Mouse (Mus musculus) MEL (cell line): Measurements from ENCODE around the gene Klk15. TPM values are rescaled to one million over a fixed set of nuclear protein-coding genes. Genes with fewer than 3 reads are reported as not detected.

Source experiments
- DNase-seq: peaks from one replicate; pipeline ENCODE4 v3.0.0; 2011; ENCODE audit warnings: low read depth, low spot score
- H3K27ac ChIP-seq: 2 replicates; pipeline ENCODE4 v1.5.1; 2012; ENCODE audit warnings: low read depth, mild to moderate bottlenecking, control low read depth, low read length, moderate library complexity; ENCODE audit not compliant: control insufficient read depth
- H3K27me3 ChIP-seq, 2 experiments: fragments of 150-350 bp in 1 of 2; sonication (generic) in 1 of 2; 2 replicates each; pipeline ENCODE4 v1.6.1; 2012; ENCODE audit warnings: low read length in 2 of 2, mild to moderate bottlenecking in 2 of 2, improper control_type of control experiment in 1 of 2, moderate library complexity in 1 of 2; ENCODE audit not compliant: insufficient read depth in 2 of 2, control insufficient read depth in 1 of 2
- H3K36me3 ChIP-seq, 2 experiments: 2 replicates each; pipeline ENCODE4 v1.6.1; 2012 to 2014; ENCODE audit warnings: low read length in 2 of 2, improper control_type of control experiment in 1 of 2, inconsistent platforms in 1 of 2, mild to moderate bottlenecking in 1 of 2; ENCODE audit not compliant: insufficient read depth in 2 of 2, control insufficient read depth in 1 of 2
- H3K4me1 ChIP-seq, 2 experiments: fragments of 150-350 bp in 1 of 2; sonication (generic) in 1 of 2; 2 replicates each; pipeline ENCODE4 v1.6.1; 2012; ENCODE audit warnings: low read length in 2 of 2, improper control_type of control experiment in 1 of 2, mild to moderate bottlenecking in 1 of 2; ENCODE audit not compliant: insufficient read depth in 2 of 2, control insufficient read depth in 1 of 2
- H3K4me3 ChIP-seq, 2 experiments: fragments of 150-350 bp in 1 of 2; sonication (generic) in 1 of 2; 2 replicates each; pipeline ENCODE4 v1.5.1; 2012; ENCODE audit warnings: low read depth in 2 of 2, low read length in 2 of 2, mild to moderate bottlenecking in 2 of 2, moderate library complexity in 2 of 2, control low read depth in 1 of 2, improper control_type of control experiment in 1 of 2; ENCODE audit not compliant: control insufficient read depth in 1 of 2, insufficient read depth in 1 of 2
- H3K79me2 ChIP-seq: 2 replicates; pipeline ENCODE4 v1.6.1; 2012; ENCODE audit warnings: mild to moderate bottlenecking, low read length, moderate library complexity; ENCODE audit not compliant: control insufficient read depth, poor library complexity, insufficient read depth
- H3K9ac ChIP-seq: 2 replicates; pipeline ENCODE4 v1.6.1; 2012; ENCODE audit warnings: low read depth, mild to moderate bottlenecking, control low read depth, low read length, moderate library complexity; ENCODE audit not compliant: control insufficient read depth, poor library complexity, severe bottlenecking
- H3K9me3 ChIP-seq: fragments of 150-350 bp; sonication (generic); replicated peaks from 2 replicates; pipeline ENCODE4 v1.6.1; 2012; ENCODE audit warnings: mild to moderate bottlenecking, low read length, improper control_type of control experiment, moderate library complexity; ENCODE audit not compliant: insufficient read depth
- BHLHE40 ChIP-seq: IDR thresholded peaks from 2 replicates; pipeline ENCODE4 v1.6.1; 2012; ENCODE audit warnings: low read depth, mild to moderate bottlenecking, inconsistent platforms, low read length, improper control_type of control experiment, borderline replicate concordance
- CHD2 ChIP-seq: IDR thresholded peaks from 2 replicates; pipeline ENCODE4 v1.6.1; 2011; ENCODE audit warnings: low read length, improper control_type of control experiment
- CTCF ChIP-seq, 3 experiments: IDR thresholded peaks in 2 of 3; conservative IDR thresholded peaks in 1 of 3; 2 replicates each; pipeline ENCODE4 v1.5.1; 2011 to 2012; ENCODE audit warnings: low read length in 3 of 3, low read depth in 2 of 3, mild to moderate bottlenecking in 2 of 3, improper control_type of control experiment in 1 of 3, inconsistent platforms in 1 of 3, mixed read lengths in 1 of 3, moderate library complexity in 1 of 3; ENCODE audit not compliant: control insufficient read depth in 1 of 3, insufficient read depth in 1 of 3, poor library complexity in 1 of 3, severe bottlenecking in 1 of 3
- E2F4 ChIP-seq: IDR thresholded peaks from 2 replicates; pipeline ENCODE4 v1.6.1; 2011; ENCODE audit warnings: low read depth, low read length, improper control_type of control experiment, borderline replicate concordance
- GABPA ChIP-seq: IDR thresholded peaks from 2 replicates; pipeline ENCODE4 v1.6.1; 2012; ENCODE audit warnings: low read depth, mild to moderate bottlenecking, inconsistent platforms, low read length, improper control_type of control experiment, moderate library complexity
- MAFK ChIP-seq: IDR thresholded peaks from 2 replicates; pipeline ENCODE4 v1.6.1; 2011; ENCODE audit warnings: low read depth, mild to moderate bottlenecking, low read length, improper control_type of control experiment, borderline replicate concordance
- MEF2A ChIP-seq: IDR thresholded peaks from 2 replicates; pipeline ENCODE4 v1.6.1; 2014; ENCODE audit warnings: low read depth, mild to moderate bottlenecking, inconsistent platforms, low read length, improper control_type of control experiment; ENCODE audit not compliant: poor library complexity, insufficient replicate concordance, severe bottlenecking; ENCODE audit errors: extremely low read depth
- MYB ChIP-seq: IDR thresholded peaks from 2 replicates; pipeline ENCODE4 v1.6.1; 2011; ENCODE audit warnings: mild to moderate bottlenecking, low read depth, low read length, improper control_type of control experiment
- NELFE ChIP-seq: IDR thresholded peaks from 2 replicates; pipeline ENCODE4 v1.6.1; 2011; ENCODE audit warnings: low read depth, low read length, improper control_type of control experiment
- NRF1 ChIP-seq: IDR thresholded peaks from 2 replicates; pipeline ENCODE4 v1.6.1; 2014; ENCODE audit warnings: low read depth, mild to moderate bottlenecking, inconsistent platforms, low read length, improper control_type of control experiment, moderate library complexity; ENCODE audit not compliant: poor library complexity, insufficient read depth, severe bottlenecking
- POLR2A ChIP-seq, 2 experiments: IDR thresholded peaks; 2 replicates each; pipeline ENCODE4 v1.6.1; 2011 to 2012; ENCODE audit warnings: low read length in 2 of 2, mild to moderate bottlenecking in 2 of 2, control low read depth in 1 of 2, improper control_type of control experiment in 1 of 2, low read depth in 1 of 2, moderate library complexity in 1 of 2; ENCODE audit not compliant: control insufficient read depth in 1 of 2, insufficient read depth in 1 of 2, poor library complexity in 1 of 2
- POLR2AphosphoS2 ChIP-seq: IDR thresholded peaks from 2 replicates; pipeline ENCODE4 v1.6.1; 2011; ENCODE audit warnings: low read length, improper control_type of control experiment
- RCOR1 ChIP-seq: IDR thresholded peaks from 2 replicates; pipeline ENCODE4 v1.6.1; 2012; ENCODE audit warnings: low read depth, mild to moderate bottlenecking, inconsistent platforms, low read length, improper control_type of control experiment
- SIN3A ChIP-seq: IDR thresholded peaks from 2 replicates; pipeline ENCODE4 v1.6.1; 2012; ENCODE audit warnings: low read length, improper control_type of control experiment, inconsistent platforms
- TAL1 ChIP-seq: IDR thresholded peaks from 2 replicates; pipeline ENCODE4 v1.6.1; 2012; ENCODE audit warnings: mild to moderate bottlenecking, inconsistent platforms, low read length, moderate library complexity, mixed read lengths
- TCF12 ChIP-seq: IDR thresholded peaks from 2 replicates; pipeline ENCODE4 v1.6.1; 2014; ENCODE audit warnings: low read depth, mild to moderate bottlenecking, inconsistent platforms, low read length, improper control_type of control experiment, moderate library complexity
- UBTF ChIP-seq: IDR thresholded peaks from 2 replicates; pipeline ENCODE4 v1.6.1; 2012; ENCODE audit warnings: low read depth, mild to moderate bottlenecking, inconsistent platforms, low read length, improper control_type of control experiment, moderate library complexity, borderline replicate concordance; ENCODE audit not compliant: insufficient read depth
- ZKSCAN1 ChIP-seq: IDR thresholded peaks from 2 replicates; pipeline ENCODE4 v1.6.1; 2012; ENCODE audit warnings: low read depth, mild to moderate bottlenecking, inconsistent platforms, low read length, improper control_type of control experiment, moderate library complexity
- polyA plus RNA-seq, 2 experiments: library from polyadenylated mRNA; stranded (reverse) in 1 of 2; unstranded in 1 of 2; fragments of >175 nt in 1 of 2; fragments of >200 nt in 1 of 2; gene quantifications; 2 replicates each; pipeline versions ENCODE4 v1.2.1 to v1.2.4; 2012; ENCODE audit warnings: low replicate concordance in 2 of 2, low read depth in 1 of 2; ENCODE audit not compliant: insufficient read length in 2 of 2, insufficient read depth in 1 of 2, missing spikeins in 1 of 2
- total RNA-seq: library from RNA; depleted of rRNA; stranded (reverse); fragments of 300-350 nt; gene quantifications from 2 replicates; pipeline ENCODE4 v1.2.3, GENCODE M21; 2012

The Klk15 gene
- total and polyA plus RNA-seq, 3 experiments = not detected

DNA sequence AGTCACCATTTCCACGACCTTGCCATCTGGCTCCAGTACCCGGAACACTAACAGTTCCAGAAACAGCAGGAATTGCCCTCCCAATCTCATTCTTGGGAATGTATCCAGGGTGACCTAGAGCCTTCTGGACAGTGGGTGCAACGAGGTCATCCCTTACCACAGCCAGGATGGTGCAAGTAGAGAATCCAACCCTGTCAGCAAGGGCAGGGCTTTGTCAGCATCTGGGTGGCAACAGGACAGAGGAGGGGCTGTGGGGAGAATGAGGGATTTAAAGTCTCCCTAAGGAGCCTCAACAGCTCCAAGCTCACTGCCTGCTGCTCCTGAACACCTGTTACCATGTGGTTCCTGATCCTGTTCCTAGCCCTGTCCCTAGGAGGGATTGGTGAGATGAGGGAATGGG is 32.9 kb downstream of the Klk15 start, which contains the start of gene Klk1b1:
Gene Klk1b1 (plus strand): TSS at position 301 of the 400 bp plus-strand sequence.
- Histone ChIP-seq H3K36me3 (no peaks in the 10 kb centered on the region), H3K79me2 (no peaks in the 10 kb centered on the region), H3K4me1 (no peaks in the 10 kb centered on the region), H3K9ac (no peak within 1 kb of the TSS), H3K27ac (no peak within 1 kb of the TSS), H3K27me3 (no peaks in the 10 kb centered on the region), H3K4me3 (no peak within 1 kb of the TSS), H3K9me3 (no peaks in the 10 kb centered on the region)
- TF ChIP-seq NRF1 = no peak
- TF ChIP-seq POLR2A (IDR thresholded peaks at IDR 0.05; ENCODE audit: control insufficient read depth in 1 of 2, insufficient read depth in 1 of 2, low read depth in 1 of 2, low read length in 2 of 2, poor library complexity in 1 of 2) = no peak
- TF ChIP-seq TAL1 = no peak
- TF ChIP-seq GABPA = no peak
- TF ChIP-seq RCOR1 = no peak
- no peak for TF ChIP-seq NELFE
- no peak for TF ChIP-seq E2F4
- no peak for TF ChIP-seq CTCF (IDR thresholded peaks at IDR 0.05 in 2 of 3, conservative IDR thresholded peaks at IDR 0.05 in 1 of 3; ENCODE audit: control insufficient read depth in 1 of 3, insufficient read depth in 1 of 3, low read depth in 2 of 3, low read length in 3 of 3, poor library complexity in 1 of 3, severe bottlenecking in 1 of 3)
- TF ChIP-seq POLR2AphosphoS2 = no peak
- no peak for TF ChIP-seq MYB
- no peak for DNase-seq

- Histone ChIP-seq H3K9me3 (no peaks in the 10 kb centered on the region), H3K79me2 (no peaks in the 10 kb centered on the region), H3K36me3 (no peaks in the 10 kb centered on the region)
- no peak for DNase-seq
- TF ChIP-seq SIN3A (no peak), POLR2A (IDR thresholded peaks at IDR 0.05; ENCODE audit: control insufficient read depth in 1 of 2, insufficient read depth in 1 of 2, low read depth in 1 of 2, low read length in 2 of 2, poor library complexity in 1 of 2) (no peak), ZKSCAN1 (no peak), UBTF (no peak), TCF12 (no peak), POLR2AphosphoS2 (no peak), MAFK (no peak), MEF2A (no peak), CHD2 (no peak), BHLHE40 (no peak), CTCF (IDR thresholded peaks at IDR 0.05 in 2 of 3, conservative IDR thresholded peaks at IDR 0.05 in 1 of 3; ENCODE audit: control insufficient read depth in 1 of 3, insufficient read depth in 1 of 3, low read depth in 2 of 3, low read length in 3 of 3, poor library complexity in 1 of 3, severe bottlenecking in 1 of 3) (no peak)
- TF ChIP-seq, all 39 proteins: peak for 0
- no peak overlapping the region for H3K9ac ChIP-seq
- H3K4me1 ChIP-seq = no peaks in the 10 kb centered on the region
- no peak overlapping the region for H3K4me3 ChIP-seq
- H3K27ac ChIP-seq = no peak overlapping the region
- H3K27me3 ChIP-seq = no peaks in the 10 kb centered on the region
Observed at GRCm38 (mm10) chr7:43967058-43967457, 33.5 kb downstream of the Klk15 start.
